Mouse (Mus musculus): ENCODE data around the gene Ppm1l.
"Not testable (repeated sequence)": the region's sequence is repeated elsewhere in the genome, so short reads cannot be mapped to it uniquely, and the experiment has no call there.

Gene Ppm1l

DNA sequence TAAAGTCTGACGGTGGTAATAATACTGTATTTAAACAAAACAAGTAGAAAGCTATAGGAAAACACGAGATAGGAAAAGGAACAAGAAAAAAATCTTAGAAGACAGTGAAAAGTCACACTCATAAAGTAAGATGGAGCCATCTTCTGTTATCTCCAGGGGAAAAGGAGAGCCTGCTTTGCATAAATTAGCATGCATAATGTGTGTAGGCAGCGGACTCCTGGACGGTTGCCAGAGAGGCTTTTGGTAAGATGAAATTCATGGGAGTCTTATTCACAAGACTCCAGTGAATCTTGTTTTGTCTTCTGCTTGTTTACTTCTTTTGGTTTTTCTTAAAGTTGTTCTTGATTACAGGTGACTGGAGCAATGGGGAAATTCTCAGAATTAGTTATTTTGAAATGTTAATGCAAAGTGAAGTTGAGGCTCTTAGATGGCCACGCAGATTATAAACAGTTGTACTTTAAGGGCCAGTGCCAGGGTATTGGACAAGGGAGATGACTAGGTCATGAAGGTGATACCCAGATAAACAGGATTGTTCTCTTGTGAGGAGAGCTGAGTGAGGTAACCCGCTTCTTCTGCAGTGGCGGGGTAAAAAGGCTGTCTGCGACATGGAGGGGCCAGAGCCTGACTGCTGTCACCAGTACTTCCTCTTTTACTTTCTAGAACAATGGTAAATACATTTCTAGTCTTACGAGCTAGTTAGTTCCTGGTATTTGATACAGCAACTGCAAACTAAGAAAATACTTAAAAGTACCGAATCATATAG lies 57.1 kb downstream of the Ppm1l start:
- DNase-seq (ENCODE audit: low read depth): no peak

DNA sequence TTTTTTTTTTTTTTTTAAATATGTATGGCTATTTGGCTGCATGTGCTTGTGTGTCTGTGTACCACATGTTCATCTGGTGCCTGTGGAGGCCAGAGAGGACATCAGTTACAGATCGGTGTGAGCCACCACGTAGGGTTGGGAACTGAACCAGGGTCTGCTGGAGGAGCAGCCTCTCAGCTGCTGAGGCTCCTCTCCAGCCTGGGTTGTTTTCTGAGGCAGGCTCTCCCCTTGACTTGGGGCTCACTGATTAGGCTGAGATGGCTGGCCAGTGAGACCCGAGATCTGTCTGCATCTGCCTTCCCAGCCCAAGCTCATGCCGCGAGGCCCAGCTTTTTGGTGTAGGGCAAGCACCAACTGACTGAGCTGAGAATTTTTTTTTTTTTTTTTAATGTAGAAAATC lies 57.9 kb downstream of the Ppm1l start:
- no peak for DNase-seq (ENCODE audit: low read depth)

DNA sequence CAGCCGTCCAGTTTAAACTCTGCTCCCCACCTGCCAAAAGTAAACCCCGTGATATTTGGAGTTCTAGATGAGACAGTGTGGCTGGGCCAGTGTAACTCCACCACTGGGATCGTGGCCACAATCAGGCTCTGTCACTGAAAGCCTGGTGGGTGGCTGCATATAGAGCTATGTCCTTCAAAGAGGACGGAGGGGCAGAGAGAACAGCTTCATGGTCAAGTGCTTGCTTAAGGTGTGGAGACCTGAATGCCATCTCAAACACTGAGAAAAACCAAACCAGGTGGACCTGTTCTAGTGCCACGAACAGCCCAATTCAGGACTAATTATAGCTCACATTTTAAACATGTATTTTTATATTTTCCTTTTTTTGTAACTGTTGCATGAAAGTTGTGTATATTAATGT lies 58.3 kb downstream of the Ppm1l start:
- no peak for DNase-seq (ENCODE audit: low read depth)

DNA sequence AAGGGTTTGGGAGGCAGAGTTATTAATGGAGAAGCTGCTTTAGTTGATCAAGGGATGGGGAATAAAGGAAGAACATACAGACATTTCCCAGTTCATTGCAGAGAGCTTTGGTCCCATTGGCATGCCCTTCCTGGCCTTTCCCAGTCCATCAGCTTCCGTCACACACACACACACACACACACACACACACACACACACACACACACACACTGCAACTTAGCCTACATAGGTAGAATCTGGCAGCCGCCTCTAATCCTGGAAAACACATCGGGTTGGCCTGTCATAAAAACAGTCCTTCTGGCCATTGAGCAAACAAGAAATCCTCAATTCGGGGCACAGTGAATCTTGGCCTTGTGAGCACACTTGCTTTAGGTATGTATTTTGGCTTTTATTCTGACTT lies 64.6 kb downstream of the Ppm1l start:
- no peak for DNase-seq (ENCODE audit: low read depth)

DNA sequence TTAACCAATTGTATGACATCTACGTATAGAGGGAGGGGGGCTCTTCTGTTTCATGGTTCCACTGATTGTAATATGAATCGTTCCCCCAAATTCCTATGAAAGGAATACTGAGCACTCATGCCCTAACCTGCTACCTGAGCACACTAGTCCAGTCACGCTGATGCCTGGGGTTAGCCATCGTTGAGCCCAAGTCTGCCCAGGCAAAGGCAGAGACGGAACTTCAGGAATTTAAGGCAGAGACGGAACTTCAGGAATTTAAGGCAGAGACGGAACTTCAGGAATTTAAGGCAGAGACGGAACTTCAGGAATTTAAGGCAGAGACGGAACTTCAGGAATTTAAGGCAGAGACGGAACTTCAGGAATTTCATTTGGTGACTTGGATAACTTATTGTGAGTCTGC lies 75.2 kb downstream of the Ppm1l start:
- DNase-seq (ENCODE audit: low read depth): not testable (repeated sequence)

DNA sequence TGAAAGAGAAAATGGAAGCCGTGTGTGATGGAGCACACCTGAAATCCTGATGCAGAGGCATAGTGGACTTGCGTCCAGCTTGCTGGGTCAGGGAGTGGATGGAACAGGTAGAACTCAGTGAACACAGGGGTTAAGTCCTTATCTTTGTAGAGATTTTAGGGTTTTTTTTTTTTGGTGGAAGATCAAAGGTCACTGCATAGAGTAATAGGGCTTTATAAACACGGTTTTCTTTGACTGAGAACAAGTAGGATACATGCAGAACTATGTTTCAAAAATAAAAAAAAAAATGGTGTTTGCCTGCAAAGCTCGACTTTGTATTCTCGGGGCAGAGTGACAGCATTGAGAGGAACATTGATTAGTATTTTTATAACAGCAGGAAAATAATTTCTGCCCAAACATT lies 75.6 kb downstream of the Ppm1l start:
- no peak for DNase-seq (ENCODE audit: low read depth)

- no peak for DNase-seq (ENCODE audit: low read depth)
These were observed 76.4 kb downstream of the Ppm1l start for GRCm38 (mm10) chr3:69393079-69393478.

- DNase-seq (ENCODE audit: low read depth): no peak
These were observed 77.3 kb downstream of the Ppm1l start for GRCm38 (mm10) chr3:69393991-69394390.

- DNase-seq (ENCODE audit: low read depth): no peak
These were observed 78.4 kb downstream of the Ppm1l start for GRCm38 (mm10) chr3:69395084-69395483.

DNA sequence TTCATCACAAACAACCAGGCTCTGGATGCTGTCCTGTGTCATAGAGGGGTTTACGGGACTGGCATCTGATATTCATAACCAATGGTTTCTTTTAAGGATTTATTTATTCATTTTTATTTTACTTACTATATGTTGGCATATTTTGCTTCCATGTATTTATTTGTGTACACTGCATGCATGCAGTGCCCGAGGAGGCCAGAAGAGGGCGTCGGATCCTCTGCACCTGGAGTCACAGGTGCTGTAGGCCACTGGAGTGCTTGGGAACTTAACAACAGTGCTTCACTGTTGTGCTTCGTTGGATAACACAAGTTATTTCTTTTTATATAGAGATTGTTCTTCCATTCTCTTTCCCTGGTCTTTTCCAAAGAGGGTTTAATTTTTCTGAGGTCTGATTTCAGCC lies 81.1 kb downstream of the Ppm1l start:
- DNase-seq (ENCODE audit: low read depth): peak; percentile 8

GRCm38 (mm10) chr3:69399336-69399735 lies 82.7 kb downstream of the Ppm1l start:
- no peak for DNase-seq (ENCODE audit: low read depth)

GRCm38 (mm10) chr3:69403196-69403595 lies 86.5 kb downstream of the Ppm1l start:
- DNase-seq (ENCODE audit: low read depth): no peak

DNA sequence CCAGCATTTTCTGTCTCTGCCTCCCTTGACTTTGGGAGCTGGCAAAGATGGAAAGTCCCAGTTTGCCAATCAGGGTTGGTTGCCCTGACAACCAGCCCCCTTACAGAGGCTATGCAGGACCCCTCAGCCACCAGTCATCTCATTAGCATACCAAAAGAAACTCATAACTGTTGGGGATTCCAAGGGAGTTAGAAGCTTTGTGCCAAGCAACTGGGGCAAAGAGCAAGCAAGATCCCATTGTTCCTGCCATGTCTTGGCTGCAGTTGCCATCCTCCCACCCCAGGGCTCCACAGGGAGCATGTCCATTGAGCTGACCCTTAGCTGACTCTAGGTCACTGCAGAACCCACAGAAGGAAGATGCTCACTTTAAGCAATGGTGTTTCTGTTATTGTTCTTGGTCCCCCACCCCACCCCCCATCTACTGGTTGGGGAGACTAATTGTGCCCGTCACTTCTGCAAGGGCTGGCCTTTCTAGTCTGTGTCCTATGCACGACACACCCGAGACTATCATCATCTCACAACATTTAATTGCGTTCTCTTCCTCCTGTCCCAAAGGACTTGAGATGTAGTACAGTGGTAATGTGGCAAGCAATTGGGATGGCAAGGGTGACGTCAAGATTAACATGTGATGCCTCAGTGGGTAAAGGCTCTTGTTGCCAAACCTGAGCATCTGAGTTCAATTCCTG lies 89.7 kb downstream of the Ppm1l start:
- DNase-seq (ENCODE audit: low read depth): no peak

GRCm38 (mm10) chr3:69408064-69408463 lies 91.4 kb downstream of the Ppm1l start:
- no peak for DNase-seq (ENCODE audit: low read depth)

DNA sequence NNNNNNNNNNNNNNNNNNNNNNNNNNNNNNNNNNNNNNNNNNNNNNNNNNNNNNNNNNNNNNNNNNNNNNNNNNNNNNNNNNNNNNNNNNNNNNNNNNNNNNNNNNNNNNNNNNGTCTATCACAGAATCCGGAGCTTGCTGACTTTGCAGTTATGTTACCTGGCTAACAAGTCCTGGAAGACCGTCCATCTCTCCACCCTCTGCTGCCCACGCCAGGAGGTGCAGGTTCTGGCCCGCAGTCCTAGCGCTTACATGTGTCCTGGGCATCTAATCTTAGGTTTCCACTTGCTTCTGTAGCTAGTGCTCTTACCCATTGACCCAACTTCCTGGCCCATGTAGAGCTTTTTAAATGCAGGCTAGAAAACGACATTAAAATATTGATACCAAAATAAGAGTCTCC lies 99.5 kb downstream of the Ppm1l start:
- DNase-seq (ENCODE audit: low read depth): no peak

DNA sequence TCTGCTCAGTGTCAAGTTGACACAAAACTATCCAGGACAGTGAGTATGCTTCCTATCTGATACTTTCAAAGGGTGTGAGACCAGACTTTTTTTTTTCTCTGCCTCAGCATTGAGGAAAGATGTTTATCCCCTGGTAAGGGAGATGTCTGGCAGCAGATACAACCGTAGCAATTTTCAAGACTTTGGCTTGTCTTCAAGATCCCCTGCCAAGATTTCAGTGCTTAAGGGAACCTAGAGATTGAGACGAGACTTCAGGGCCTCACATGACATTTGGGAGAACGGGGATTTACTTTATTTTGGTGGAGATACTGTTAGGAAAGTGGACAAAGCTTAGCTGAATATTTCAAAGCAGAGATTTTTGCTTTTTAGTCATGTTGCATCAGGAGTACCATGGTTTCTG lies 106.1 kb downstream of the Ppm1l start:
- no peak for DNase-seq (ENCODE audit: low read depth)

DNA sequence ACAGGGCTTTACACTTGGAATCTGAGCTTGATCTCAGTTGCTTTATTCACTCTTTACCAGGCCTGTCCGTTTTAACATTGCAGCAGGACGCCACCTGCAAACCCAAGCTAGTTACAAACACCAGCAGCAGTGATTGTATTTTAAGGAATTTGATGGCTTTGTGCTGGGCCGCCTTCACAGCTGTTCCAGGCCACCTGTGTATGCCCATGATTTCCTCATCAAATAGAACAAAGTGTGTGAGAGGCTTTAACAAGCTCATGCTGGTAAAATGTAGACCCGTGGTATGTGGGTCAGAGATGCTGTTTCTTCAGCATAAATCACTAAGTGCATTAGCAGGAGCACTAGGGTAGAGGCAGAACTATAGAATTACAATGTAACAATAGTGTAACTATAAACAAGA lies 106.7 kb downstream of the Ppm1l start:
- no peak for DNase-seq (ENCODE audit: low read depth)

DNA sequence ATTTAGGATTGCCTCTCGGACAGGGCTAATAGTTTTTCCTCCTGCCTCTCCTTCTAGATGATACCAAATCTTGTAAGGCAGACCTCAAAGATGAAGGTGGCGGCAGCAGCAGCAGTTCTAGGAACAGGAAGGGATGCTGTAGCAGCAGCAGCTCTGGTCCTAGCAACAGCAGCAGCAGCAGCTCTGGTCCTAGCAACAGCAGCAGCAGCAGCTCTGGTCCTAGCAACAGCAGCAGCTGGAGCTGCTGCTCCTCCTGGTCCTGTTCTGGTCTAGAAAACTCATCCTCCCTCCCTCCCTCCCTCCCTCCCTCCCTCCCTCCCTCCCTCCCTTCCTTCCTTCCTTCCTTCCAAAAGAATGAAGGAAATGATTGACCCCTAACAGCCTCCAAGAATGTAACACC lies 108.1 kb downstream of the Ppm1l start:
- not testable (repeated sequence) for DNase-seq (ENCODE audit: low read depth)

GRCm38 (mm10) chr3:69427259-69427658 lies 110.6 kb downstream of the Ppm1l start:
- DNase-seq (ENCODE audit: low read depth): no peak

GRCm38 (mm10) chr3:69428221-69428620 lies 111.6 kb downstream of the Ppm1l start:
- no peak for DNase-seq (ENCODE audit: low read depth)

DNA sequence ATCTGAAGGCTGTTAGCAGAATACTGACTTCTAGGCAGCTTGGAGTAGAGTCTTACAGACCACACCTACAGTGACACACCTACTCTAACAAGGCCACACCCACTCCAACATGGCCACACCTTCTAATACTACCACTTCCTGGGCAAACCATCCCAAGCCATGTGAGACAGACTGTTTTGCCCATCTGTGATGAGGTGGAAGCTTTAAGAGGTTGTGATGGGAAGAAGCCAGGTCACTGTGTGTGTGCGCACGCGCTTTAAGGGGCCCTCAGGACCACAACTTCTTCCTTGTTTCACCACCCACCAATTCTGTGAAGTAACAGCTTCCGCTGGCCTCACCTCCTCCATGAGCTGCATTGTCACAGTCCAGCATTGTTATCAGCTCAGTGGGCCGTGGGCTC lies 112.7 kb downstream of the Ppm1l start:
- no peak for DNase-seq (ENCODE audit: low read depth)

- no peak for DNase-seq (ENCODE audit: low read depth)
These were observed 116.9 kb downstream of the Ppm1l start for GRCm38 (mm10) chr3:69433580-69433979.

DNA sequence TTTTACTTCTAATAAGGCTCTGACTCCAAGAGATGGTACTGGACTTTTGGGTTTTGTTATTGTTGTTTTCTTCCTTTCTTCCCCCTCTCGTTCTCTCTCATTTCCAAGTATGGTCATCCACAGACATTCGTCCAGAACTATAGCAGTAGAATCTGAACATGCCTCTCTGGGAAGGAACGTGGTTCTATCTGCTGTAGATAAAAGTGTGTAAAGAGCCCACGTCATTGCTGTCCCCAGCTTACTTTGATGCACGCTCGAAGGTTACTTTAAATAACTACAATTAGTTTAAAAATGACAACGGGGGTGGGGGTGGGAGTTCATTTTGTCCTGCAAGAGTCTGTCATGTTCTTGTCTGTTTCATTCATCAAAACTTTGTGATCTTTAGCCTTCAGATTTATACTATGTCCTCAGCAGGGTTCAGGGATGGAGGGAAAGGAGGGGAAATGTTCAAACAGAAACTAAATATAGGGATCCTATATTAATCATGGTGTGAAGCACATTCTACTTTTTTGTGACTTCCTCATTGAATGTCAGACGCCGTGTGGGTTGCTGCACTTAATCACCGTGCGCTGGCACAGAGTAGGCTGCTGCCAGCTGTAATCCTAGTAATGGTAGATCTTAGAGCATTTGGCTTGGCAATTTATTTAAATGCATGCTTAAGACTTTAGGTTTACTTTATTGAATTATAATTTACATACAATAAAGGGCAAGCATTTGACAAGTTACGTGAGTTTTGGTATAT lies 122.3 kb downstream of the Ppm1l start:
- DNase-seq (ENCODE audit: low read depth): no peak
